Mouse (Mus musculus): ENCODE measurements at regions not wholly inside any gene's neighbourhood (a gene's known extent, or its start where the extent isn't known, plus 50 kb on each side); places are given as distances from the start of the nearest gene placed in this dataset.

- DNase-seq (ENCODE audit: low read depth, low spot score) = no peak
- no peaks in the 10 kb centered on the region for H3K27me3 ChIP-seq (ENCODE audit: control insufficient read depth, insufficient read depth, low read length, poor library complexity, severe bottlenecking)
- H3K36me3 ChIP-seq (ENCODE audit: control insufficient read depth, insufficient read depth, low read length, poor library complexity, severe bottlenecking) = no peaks in the 10 kb centered on the region
Measured at GRCm38 (mm10) chr15:27259854-27260191, 206.7 kb upstream of the Ank start.

GRCm38 (mm10) chr15:27270203-27270602, 196.3 kb upstream of the Ank start:
- no peak for DNase-seq (ENCODE audit: low read depth, low spot score)
- H3K36me3 ChIP-seq (ENCODE audit: control insufficient read depth, insufficient read depth, low read length, poor library complexity, severe bottlenecking) = no peaks in the 10 kb centered on the region

GRCm38 (mm10) chr15:27282279-27282678, 184.2 kb upstream of the Ank start:
- H3K27me3 ChIP-seq (ENCODE audit: control insufficient read depth, insufficient read depth, low read length, poor library complexity, severe bottlenecking) = no peaks in the 10 kb centered on the region
- DNase-seq (ENCODE audit: low read depth, low spot score) = peak; percentile 6
- H3K36me3 ChIP-seq (ENCODE audit: control insufficient read depth, insufficient read depth, low read length, poor library complexity, severe bottlenecking) = no peaks in the 10 kb centered on the region

More at GRCm38 (mm10) chr15:27270203-27270602, 196.3 kb upstream of the Ank start:
- H3K27me3 ChIP-seq (ENCODE audit: control insufficient read depth, insufficient read depth, low read length, poor library complexity, severe bottlenecking) = no peaks in the 10 kb centered on the region

GRCm38 (mm10) chr15:27303856-27304255, 162.6 kb upstream of the Ank start:
- no peaks in the 10 kb centered on the region for H3K27me3 ChIP-seq (ENCODE audit: control insufficient read depth, insufficient read depth, low read length, poor library complexity, severe bottlenecking)
- no peaks in the 10 kb centered on the region for H3K36me3 ChIP-seq (ENCODE audit: control insufficient read depth, insufficient read depth, low read length, poor library complexity, severe bottlenecking)
- DNase-seq (ENCODE audit: low read depth, low spot score) = no peak

GRCm38 (mm10) chr15:27304256-27304655, 162.2 kb upstream of the Ank start:
- Histone ChIP-seq H3K36me3 (ENCODE audit: control insufficient read depth, insufficient read depth, low read length, poor library complexity, severe bottlenecking) (no peaks in the 10 kb centered on the region), H3K27me3 (ENCODE audit: control insufficient read depth, insufficient read depth, low read length, poor library complexity, severe bottlenecking) (no peaks in the 10 kb centered on the region)
- DNase-seq (ENCODE audit: low read depth, low spot score) = no peak

DNA sequence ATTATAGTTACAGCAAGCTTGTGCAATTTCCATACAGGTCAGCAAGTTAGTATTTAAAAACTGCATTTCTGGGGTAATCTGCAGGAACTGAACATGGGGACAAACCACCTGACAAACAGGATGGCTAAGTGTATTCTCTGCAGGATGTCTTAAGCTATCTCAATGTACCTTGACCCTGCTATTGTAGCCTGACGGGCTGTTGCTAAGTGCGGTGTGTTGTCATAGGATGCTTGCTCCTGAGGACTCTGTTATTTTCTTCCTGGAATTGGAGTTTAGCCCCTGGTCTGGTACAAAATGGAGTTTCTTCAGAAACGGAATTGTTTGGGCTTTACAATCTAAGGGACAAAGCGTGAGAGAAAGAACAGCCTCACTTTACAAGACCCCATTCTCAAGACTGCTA, 161.4 kb upstream of the Ank start:
- DNase-seq (ENCODE audit: low read depth, low spot score) = no peak
- Histone ChIP-seq H3K27me3 (ENCODE audit: control insufficient read depth, insufficient read depth, low read length, poor library complexity, severe bottlenecking) (no peaks in the 10 kb centered on the region), H3K36me3 (ENCODE audit: control insufficient read depth, insufficient read depth, low read length, poor library complexity, severe bottlenecking) (no peaks in the 10 kb centered on the region)

- Histone ChIP-seq H3K27me3 (ENCODE audit: control insufficient read depth, insufficient read depth, low read length, poor library complexity, severe bottlenecking) (no peaks in the 10 kb centered on the region), H3K36me3 (ENCODE audit: control insufficient read depth, insufficient read depth, low read length, poor library complexity, severe bottlenecking) (no peaks in the 10 kb centered on the region)
- no peak for DNase-seq (ENCODE audit: low read depth, low spot score)
Measured at GRCm38 (mm10) chr15:27308639-27309038, 157.8 kb upstream of the Ank start.

DNA sequence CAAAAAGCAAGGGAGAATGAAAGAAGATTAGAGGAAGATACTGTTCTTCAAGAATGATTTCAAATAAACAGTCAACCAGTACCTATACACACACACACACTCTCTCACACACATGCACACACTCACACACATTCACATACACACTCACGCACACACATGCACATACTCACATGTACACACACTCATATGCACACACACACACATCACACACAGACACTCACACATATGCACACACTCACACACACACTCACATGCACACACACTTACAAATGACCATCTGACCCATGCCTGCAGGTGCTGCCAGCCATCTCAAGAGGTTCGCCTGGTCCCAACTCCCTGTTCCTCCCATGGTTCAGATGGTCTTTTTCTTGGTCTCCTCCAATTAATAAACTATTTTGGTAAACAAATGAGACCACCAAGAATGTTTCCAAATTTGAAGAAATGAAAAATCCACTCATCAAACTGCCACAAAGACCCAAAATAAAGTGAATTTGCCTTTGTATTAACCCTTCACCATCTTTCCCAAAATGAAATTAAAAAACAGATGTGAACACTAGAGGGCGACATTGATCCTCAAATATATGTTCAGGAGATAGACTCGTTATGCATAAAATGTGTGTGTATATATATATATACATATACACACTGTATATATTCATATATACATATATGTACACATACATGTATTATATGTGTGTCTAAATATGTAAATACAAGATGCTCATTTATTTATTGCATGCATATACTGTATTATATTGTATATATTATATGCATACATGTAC, 150.3 kb upstream of the Ank start:
- no peaks in the 10 kb centered on the region for H3K36me3 ChIP-seq (ENCODE audit: control insufficient read depth, insufficient read depth, low read length, poor library complexity, severe bottlenecking)
- peak; percentile 66 for DNase-seq (ENCODE audit: low read depth, low spot score)
- no peaks in the 10 kb centered on the region for H3K27me3 ChIP-seq (ENCODE audit: control insufficient read depth, insufficient read depth, low read length, poor library complexity, severe bottlenecking)

DNA sequence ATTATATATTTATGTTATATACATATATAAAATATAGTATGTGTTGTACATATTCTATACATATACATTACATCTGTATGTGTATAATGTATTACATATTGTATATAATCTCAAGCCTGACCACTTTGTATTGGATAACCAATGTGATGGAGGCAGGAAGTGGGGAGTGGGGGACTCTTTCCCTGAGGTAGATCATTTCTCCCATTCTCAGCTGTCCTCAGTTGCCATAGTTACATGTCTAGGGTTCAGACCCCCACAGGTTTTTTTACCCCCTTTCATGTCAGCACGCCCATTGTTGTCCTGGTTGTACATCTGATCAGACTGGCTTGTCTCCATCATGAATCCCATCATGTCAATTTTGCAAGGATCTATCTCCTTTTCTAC, 149.7 kb upstream of the Ank start:
- Histone ChIP-seq H3K36me3 (ENCODE audit: control insufficient read depth, insufficient read depth, low read length, poor library complexity, severe bottlenecking) (no peaks in the 10 kb centered on the region), H3K27me3 (ENCODE audit: control insufficient read depth, insufficient read depth, low read length, poor library complexity, severe bottlenecking) (no peaks in the 10 kb centered on the region)
- DNase-seq (ENCODE audit: low read depth, low spot score) = no peak

DNA sequence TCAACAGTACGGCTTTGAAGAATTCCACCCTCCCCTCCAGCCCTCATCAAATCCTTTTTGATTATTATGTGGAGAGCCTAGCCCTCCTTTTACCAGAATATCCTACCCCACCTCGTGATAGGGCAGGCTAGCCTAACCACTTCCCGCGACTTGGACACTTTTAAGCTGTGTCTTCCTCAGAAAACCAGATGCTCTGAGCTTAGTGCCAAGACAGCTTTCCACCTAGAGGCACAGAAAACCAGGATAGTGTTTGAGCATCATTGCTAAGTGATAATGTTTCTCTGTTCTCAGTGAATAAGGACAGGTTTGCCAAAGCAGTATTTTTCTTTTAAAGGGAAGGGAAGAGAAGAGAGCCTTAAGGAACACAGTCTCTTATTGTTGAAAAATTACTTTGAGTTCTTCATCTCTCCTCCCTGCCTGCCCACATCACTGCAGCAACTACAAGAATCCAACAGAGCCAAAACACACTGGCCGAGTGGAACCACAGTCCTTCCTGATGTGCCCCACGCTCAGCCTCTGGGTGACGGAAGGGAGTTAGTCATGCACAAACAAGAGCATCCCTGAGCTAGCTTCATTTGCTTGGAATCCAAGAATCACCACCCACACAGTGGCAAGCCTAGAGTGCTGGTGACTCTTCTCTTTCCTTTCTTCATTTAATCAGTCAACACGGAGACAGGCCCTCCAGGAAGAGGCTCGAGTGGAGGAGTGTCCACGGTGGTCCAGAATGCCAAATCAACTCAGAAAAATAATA, 144.4 kb upstream of the Ank start:
- no peaks in the 10 kb centered on the region for H3K36me3 ChIP-seq (ENCODE audit: control insufficient read depth, insufficient read depth, low read length, poor library complexity, severe bottlenecking)
- no peaks in the 10 kb centered on the region for H3K27me3 ChIP-seq (ENCODE audit: control insufficient read depth, insufficient read depth, low read length, poor library complexity, severe bottlenecking)
- DNase-seq (ENCODE audit: low read depth, low spot score) = no peak

GRCm38 (mm10) chr15:27325847-27326548, 140.5 kb upstream of the Ank start:
- peak; percentile 79 for DNase-seq (ENCODE audit: low read depth, low spot score)
- no peaks in the 10 kb centered on the region for H3K27me3 ChIP-seq (ENCODE audit: control insufficient read depth, insufficient read depth, low read length, poor library complexity, severe bottlenecking)
- H3K36me3 ChIP-seq (ENCODE audit: control insufficient read depth, insufficient read depth, low read length, poor library complexity, severe bottlenecking) = no peaks in the 10 kb centered on the region

DNA sequence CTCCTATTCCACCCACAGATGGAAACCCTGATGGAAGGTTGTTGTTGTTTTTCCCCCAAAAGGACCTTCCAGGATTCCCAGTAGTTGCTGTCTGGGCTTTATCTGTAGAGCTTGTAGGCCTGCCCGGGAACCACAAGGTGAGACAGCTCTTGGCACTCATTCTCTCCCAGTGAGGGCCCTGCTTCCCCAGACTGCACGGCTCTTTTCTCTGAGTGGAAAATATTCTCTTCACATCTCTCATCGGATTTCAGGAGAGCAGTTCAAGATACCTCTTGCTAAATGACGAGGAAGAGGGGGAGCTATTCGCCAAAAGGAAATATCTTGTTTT, 140.0 kb upstream of the Ank start:
- no peak for DNase-seq (ENCODE audit: low read depth, low spot score)
- H3K27me3 ChIP-seq (ENCODE audit: control insufficient read depth, insufficient read depth, low read length, poor library complexity, severe bottlenecking) = no peaks in the 10 kb centered on the region
- no peaks in the 10 kb centered on the region for H3K36me3 ChIP-seq (ENCODE audit: control insufficient read depth, insufficient read depth, low read length, poor library complexity, severe bottlenecking)

DNA sequence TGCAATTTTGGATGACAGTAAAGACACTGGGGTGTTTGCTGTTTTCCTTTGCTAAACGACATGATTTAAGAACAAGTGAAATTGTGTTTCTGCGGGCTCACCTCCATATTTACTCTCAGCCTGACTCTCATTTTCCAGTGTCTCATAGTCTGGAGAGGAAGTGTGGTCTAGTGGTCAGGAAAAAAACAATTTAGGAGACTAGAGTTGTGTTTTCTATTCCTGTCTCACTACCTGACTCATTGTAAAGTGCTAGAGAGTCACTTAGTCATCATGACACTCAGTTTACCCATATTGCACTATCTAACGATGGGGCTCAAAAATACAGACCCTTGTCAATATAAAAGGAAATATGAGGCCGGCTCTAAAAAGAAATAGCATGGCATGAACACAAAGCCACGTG, 138.7 kb upstream of the Ank start:
- DNase-seq (ENCODE audit: low read depth, low spot score) = no peak
- H3K27me3 ChIP-seq (ENCODE audit: control insufficient read depth, insufficient read depth, low read length, poor library complexity, severe bottlenecking) = no peaks in the 10 kb centered on the region

DNA sequence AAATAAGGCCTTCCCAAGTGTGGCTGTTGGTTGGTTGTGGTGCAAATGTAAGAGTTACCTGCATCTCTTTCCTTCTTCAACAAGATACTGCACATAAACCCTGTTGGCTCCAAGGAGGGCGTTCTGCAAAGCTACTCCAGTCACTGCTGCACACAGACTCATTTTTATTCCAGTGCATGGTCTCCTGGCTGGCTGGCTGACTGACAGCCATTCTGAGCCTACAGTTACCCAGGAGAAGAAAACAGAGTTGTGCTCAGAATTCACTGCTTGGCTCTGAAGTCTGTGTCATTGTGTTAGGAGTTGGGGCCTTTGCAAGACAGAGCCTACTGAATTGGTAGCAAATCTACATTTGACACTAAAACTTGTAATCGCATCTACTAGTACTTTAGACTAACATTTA, 138.0 kb upstream of the Ank start:
- no peaks in the 10 kb centered on the region for H3K27me3 ChIP-seq (ENCODE audit: control insufficient read depth, insufficient read depth, low read length, poor library complexity, severe bottlenecking)
- H3K36me3 ChIP-seq (ENCODE audit: control insufficient read depth, insufficient read depth, low read length, poor library complexity, severe bottlenecking) = no peaks in the 10 kb centered on the region
- no peak for DNase-seq (ENCODE audit: low read depth, low spot score)

More for the DNA sequence above, 138.7 kb upstream of the Ank start:
- H3K36me3 ChIP-seq (ENCODE audit: control insufficient read depth, insufficient read depth, low read length, poor library complexity, severe bottlenecking) = no peaks in the 10 kb centered on the region

- no peak for DNase-seq (ENCODE audit: low read depth, low spot score)
- Histone ChIP-seq H3K27me3 (ENCODE audit: control insufficient read depth, insufficient read depth, low read length, poor library complexity, severe bottlenecking) (no peaks in the 10 kb centered on the region), H3K36me3 (ENCODE audit: control insufficient read depth, insufficient read depth, low read length, poor library complexity, severe bottlenecking) (no peaks in the 10 kb centered on the region)
Measured at GRCm38 (mm10) chr15:27340070-27340469, 126.4 kb upstream of the Ank start.
